Mouse (Mus musculus): ENCODE measurements around the gene Slc39a9. TPM values are rescaled to one million over a fixed set of nuclear protein-coding genes. Genes with fewer than 3 reads are reported as not detected.

Gene Slc39a9
- polyA plus RNA-seq, 1 experiment from 2014 or later: 22.6 TPM

- no peaks in the 10 kb centered on the region for H3K36me3 ChIP-seq
- H3K27ac ChIP-seq (replicated peaks): no peak overlapping the region
- ATAC-seq (ENCODE audit: low FRiP score): no peak
- WGBS: 29% methylated on average over 1 of the region's 1 CpGs
- H3K9ac ChIP-seq (replicated peaks): no peak overlapping the region
- H3K4me3 ChIP-seq (replicated peaks): no peak overlapping the region
- H3K4me2 ChIP-seq: no peak overlapping the region
- H3K4me1 ChIP-seq: peaks cover 6% of the 10 kb centered on the region; the same call in 1 of the 2 replicates
- no peaks in the 10 kb centered on the region for H3K9me3 ChIP-seq (replicated peaks)
- no peaks in the 10 kb centered on the region for H3K27me3 ChIP-seq (replicated peaks)
These were observed 84.5 kb downstream of the Slc39a9 start for GRCm38 (mm10) chr12:80728207-80728606.

DNA sequence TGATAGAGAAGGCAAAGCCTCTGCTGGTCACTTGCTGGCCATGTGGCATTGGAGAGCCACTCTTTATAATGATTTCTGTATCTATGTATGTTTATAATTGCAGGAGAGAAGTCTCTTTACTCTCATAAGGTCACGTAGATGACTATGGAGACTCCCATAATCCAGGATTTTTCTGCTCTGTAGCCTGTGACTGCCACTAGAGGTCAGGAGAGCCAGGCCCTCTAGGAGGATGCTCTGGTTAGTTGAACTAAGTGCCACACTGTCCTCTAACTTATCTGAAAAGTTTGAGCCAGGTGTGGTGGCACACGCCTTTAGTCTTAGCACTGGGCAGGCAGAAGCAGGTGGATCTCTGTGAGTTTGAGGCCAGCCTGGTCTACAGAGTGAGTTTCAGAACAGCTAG is 85.1 kb downstream of the Slc39a9 start:
- Histone ChIP-seq H3K4me3 (replicated peaks) (no peak overlapping the region), H3K4me1 (peaks cover 6% of the 10 kb centered on the region; the same call in 1 of the 2 replicates), H3K27me3 (replicated peaks) (no peaks in the 10 kb centered on the region), H3K9me3 (replicated peaks) (no peaks in the 10 kb centered on the region), H3K4me2 (no peak overlapping the region), H3K9ac (replicated peaks) (no peak overlapping the region), H3K27ac (replicated peaks) (no peak overlapping the region), H3K36me3 (no peaks in the 10 kb centered on the region)
- WGBS: 63% methylated on average over 2 of the region's 2 CpGs
- no peak for ATAC-seq (ENCODE audit: low FRiP score)

DNA sequence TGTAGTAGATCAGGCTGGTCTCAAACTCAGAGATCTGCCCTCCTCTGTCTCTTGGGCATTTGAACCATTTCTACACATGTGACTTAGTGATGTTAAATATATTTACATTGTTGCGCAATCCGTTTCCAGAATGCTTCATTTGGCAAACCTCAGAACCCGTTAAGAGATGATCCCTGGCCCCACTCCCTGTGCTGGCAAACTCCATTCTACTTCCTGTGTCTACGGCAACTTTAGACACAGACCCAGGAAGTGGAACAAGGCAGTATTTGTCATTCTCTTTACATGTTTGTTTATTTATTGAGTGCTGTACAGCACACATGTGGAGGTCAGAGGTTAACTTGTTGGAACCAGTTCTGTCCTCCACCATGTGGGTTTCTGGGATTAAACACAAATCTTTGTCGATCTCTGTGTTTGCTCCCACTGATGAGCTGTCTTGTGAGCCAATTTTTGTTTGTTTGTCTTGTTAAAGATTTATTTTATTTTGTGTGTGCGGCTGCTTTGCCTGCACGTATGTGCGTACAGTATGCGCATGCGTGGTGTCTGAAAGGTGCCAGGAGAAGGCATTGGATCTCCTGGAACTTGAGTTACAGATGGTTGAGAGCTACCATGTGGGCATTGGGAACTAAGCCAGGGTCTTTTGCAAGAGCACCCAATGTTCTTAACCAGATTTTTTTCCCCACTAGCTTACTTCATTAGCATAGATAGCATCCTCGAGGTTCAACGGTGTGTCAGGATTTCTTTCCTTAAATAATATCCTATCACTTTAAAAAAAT is 86.3 kb downstream of the Slc39a9 start:
- no peak for ATAC-seq (ENCODE audit: low FRiP score)
- Histone ChIP-seq H3K4me2 (no peak overlapping the region), H3K9ac (replicated peaks) (no peak overlapping the region; the same call in 1 of the 2 replicates), H3K4me3 (replicated peaks) (no peak overlapping the region), H3K27ac (replicated peaks) (no peak overlapping the region), H3K36me3 (no peaks in the 10 kb centered on the region), H3K9me3 (replicated peaks) (no peaks in the 10 kb centered on the region), H3K27me3 (replicated peaks) (no peaks in the 10 kb centered on the region), H3K4me1 (peaks cover 11% of the 10 kb centered on the region; the same call in 1 of the 2 replicates)
- WGBS: 88% methylated on average over 12 of the region's 12 CpGs

DNA sequence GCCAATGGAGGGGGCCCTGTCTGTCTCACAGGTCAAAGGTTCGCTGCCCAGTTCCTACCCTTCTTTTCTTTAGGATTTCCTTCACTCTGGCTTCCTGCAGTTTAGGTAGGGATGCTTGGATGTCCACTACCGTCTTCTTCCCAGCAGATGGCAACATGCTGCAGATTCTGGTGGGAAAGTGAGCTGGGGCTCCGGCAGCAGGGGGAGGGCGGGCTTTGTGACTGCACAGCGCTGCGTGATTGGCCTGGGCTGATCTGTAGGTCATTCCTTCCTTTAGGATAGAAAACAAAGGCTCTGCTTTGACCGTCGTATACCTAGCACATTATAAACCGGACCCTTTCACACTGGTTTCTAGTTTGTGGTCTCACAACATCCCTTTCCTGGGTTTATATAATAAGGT is 86.9 kb downstream of the Slc39a9 start:
- peak; percentile 87 for ATAC-seq (ENCODE audit: low FRiP score)
- Histone ChIP-seq H3K9ac (replicated peaks) (no peak overlapping the region; the same call in 1 of the 2 replicates), H3K4me2 (peak overlapping the region; percentile 30; the same call in 1 of the 2 replicates), H3K36me3 (no peaks in the 10 kb centered on the region), H3K4me3 (replicated peaks) (no peak overlapping the region), H3K27ac (replicated peaks) (no peak overlapping the region), H3K9me3 (replicated peaks) (no peaks in the 10 kb centered on the region), H3K4me1 (peaks cover 8% of the 10 kb centered on the region; the same call in 1 of the 2 replicates), H3K27me3 (replicated peaks) (no peaks in the 10 kb centered on the region)
- WGBS: 4% methylated on average over 9 of the region's 9 CpGs

Other genes starting within 250 kb of the Slc39a9 start
- gene Dcaf5, start 207.3 kb upstream of the Slc39a9 start, polyA plus RNA-seq (2015; fragmentation: Nextera tagmentation; extraction: Ambion mirVana): 20.2 and 20.6 TPM in 2 replicates
- 43.4 and 50.1 TPM in 2 replicates for gene Exd2, start 180.8 kb upstream of the Slc39a9 start, polyA plus RNA-seq (2015; fragmentation: Nextera tagmentation; extraction: Ambion mirVana)
- 32.9 and 35.0 TPM in 2 replicates for gene Galnt16, start 125.6 kb upstream of the Slc39a9 start, polyA plus RNA-seq (2015; fragmentation: Nextera tagmentation; extraction: Ambion mirVana)
- gene Erh, start 458 bp downstream of the Slc39a9 start, polyA plus RNA-seq (2015; fragmentation: Nextera tagmentation; extraction: Ambion mirVana): 258 and 270 TPM in 2 replicates
- gene Plekhd1, start 48.7 kb downstream of the Slc39a9 start, polyA plus RNA-seq (2015; fragmentation: Nextera tagmentation; extraction: Ambion mirVana): 10.5 and 11.8 TPM in 2 replicates
- gene Ccdc177, start 116.8 kb downstream of the Slc39a9 start, polyA plus RNA-seq (2015; fragmentation: Nextera tagmentation; extraction: Ambion mirVana): 1.5 and 2.1 TPM in 2 replicates
- gene Susd6, start 146.6 kb downstream of the Slc39a9 start, polyA plus RNA-seq (2015; fragmentation: Nextera tagmentation; extraction: Ambion mirVana): 9.1 and 11.9 TPM in 2 replicates

All from neural tube, embryonic 15.5 days (tissue).